Mouse (Mus musculus): ENCODE data around the gene Cacna1i.

DNA sequence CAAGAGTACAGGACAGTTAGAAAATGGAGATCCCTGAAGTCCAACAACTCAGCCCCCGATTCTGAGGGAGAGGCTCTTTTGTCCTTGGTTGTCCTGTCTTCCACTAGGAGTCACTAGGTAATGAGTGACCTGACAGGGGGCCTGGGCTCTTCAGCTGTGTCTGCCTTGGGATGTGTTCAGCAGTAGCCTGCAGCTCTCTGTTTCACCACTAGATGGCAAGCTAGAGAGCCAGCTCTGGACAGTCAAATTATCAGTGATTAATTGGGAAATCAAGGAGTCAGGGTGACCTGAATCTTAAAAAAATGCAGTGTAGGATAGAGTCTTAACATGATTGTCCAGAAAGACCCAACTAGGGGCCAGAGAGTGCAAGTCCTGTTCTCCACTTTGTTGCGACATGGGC lies 53.3 kb downstream of the Cacna1i start:
- TF ChIP-seq CTCF (IDR thresholded peaks at IDR 0.05; ENCODE audit: control insufficient read depth, insufficient read depth, low read length) (peak; percentile 56), POLR2A (IDR thresholded peaks at IDR 0.05; ENCODE audit: borderline replicate concordance, control insufficient read depth, low read depth, low read length) (no peak)

Data from bone marrow, adult 2 months (tissue).